Mouse (Mus musculus): ENCODE measurements around the gene Ublcp1. TPM values are rescaled to one million over a fixed set of nuclear protein-coding genes. Genes with fewer than 3 reads are reported as not detected.

Gene Ublcp1
- 10 to 100 TPM; 47.9 to 53.0 (median 48.9) TPM for total RNA-seq (2022)

- DNase-seq (ENCODE audit: low spot score in 2 of 2), result peak; percentile 89 to 91
Observed at GRCm38 (mm10) chr11:44470432-44471336, at the start of gene Ublcp1. Ublcp1 (minus strand) TSS chr11:44470498.

DNA sequence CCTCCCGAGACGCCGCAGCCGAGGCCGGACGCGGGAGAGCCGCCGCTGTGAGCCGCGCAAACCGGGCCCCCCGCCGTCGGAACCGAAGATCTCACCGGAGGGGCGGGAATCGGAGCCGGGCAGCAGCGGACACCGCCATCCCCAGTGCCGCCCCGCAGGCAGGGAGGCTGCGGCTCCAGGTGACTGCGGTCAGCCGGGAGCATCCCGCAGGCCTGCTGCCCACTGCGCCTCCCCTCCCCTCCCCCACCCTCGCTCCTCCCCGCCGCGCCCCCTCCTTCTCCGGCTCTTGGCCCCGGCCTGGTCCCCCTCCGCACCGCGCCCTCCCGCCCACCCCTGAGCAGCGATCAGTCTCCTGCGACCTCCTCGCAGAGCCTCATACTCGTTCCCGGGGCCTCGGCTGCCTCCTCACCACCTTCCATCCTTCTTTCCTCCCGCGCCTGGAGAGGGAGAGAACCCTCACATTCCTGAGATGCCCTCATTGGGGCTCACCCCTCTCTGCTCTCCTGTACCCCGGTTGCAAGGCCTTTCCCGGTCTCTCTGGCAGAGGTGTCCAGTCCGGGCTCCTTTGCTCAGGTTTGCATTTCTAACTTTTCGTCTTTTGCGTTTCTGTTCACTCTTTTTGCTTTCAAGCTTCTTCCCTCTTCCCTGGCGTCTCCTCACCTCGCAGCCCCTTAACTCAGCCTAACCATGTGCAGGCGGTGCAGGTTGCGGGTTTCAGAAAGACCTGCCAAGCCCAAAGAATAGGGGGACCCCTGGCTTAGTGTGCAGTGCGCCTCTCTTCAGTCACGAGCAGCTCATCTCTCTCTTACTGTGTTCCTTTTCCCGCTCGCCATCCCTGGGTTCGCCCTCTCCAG is 49.0 kb upstream of the Ublcp1 start:
- no peak for DNase-seq (ENCODE audit: low spot score in 2 of 2)

DNA sequence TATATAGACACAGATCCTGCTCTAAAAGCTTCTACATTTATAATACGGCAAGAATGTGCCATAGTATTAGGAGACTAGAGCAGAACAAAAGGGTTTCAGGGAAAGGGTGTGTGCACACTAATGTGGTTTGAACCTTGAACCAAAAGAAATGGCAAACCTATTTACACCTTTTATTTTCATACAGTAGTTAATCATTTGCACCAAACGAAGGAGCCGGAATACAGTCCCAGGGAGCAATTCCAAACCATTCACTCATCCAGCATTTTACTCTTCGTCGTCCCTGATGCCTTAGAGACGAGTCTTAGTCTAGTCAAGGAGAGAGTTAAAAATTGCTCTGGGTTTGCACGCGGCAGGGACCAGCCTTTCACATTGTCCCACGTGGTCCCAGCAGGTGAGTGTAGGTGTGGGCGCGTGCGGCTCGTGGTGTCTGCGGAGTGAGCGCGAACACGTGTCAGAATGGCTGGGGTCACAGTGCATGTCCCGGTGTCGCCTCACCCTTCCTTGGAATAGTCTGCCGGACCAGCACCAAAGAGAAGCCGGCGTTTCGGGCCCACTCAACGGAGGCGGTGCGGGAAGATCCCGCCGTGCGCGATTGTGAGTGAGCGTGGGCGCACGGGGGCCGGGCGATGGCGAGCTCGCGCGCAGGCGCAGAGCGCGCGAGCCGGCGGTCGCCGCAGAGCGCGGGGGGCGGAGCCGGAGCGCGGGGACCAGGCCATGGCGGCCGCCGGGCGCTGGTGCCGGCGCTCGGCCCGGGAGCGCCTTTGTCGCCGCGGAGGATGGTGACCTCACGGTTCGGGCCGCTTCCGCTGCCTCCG is 48.2 kb upstream of the Ublcp1 start, which contains the start of gene Rnf145:
TSS of gene Rnf145 (plus strand) at position 684 of the 815 bp plus-strand sequence.
- DNase-seq (ENCODE audit: low spot score in 2 of 2), result peak; percentile 66 to 78

GRCm38 (mm10) chr11:44517561-44518280 is 47.4 kb upstream of the Ublcp1 start:
- no peak for DNase-seq (ENCODE audit: low spot score in 2 of 2)

- no peak for DNase-seq (ENCODE audit: low spot score in 2 of 2)
Observed at GRCm38 (mm10) chr11:44516362-44516761, 46.1 kb upstream of the Ublcp1 start.

GRCm38 (mm10) chr11:44514666-44515065 is 44.4 kb upstream of the Ublcp1 start:
- DNase-seq (ENCODE audit: low spot score in 2 of 2), result no peak

GRCm38 (mm10) chr11:44513026-44513422 is 42.7 kb upstream of the Ublcp1 start:
- no peak for DNase-seq (ENCODE audit: low spot score in 2 of 2)

- peak in 1 of 2 experiments; percentile 38 for DNase-seq (ENCODE audit: low spot score in 2 of 2)
Observed at GRCm38 (mm10) chr11:44512044-44513025, 42.0 kb upstream of the Ublcp1 start.

DNA sequence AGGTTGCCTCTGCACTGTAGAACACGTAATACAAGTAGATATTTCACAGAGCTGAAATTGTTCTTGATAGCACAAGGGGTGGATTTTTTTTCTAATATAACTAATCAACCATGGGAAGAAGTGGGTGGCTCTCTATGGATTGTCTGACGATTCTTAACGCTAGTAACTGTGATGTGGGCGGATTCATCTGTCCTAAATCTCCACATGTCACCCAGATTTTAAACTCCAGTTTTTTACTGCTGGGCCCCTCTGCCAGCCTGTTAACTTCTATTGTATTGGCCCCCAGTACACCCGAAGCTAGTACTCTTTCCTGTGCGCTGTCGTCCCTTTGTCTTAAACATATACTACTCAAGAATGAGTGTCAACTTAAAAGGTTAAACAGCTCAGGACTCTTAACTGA is 40.1 kb upstream of the Ublcp1 start:
- DNase-seq (ENCODE audit: low spot score in 2 of 2), result peak; percentile 50 to 51

- DNase-seq (ENCODE audit: low spot score in 2 of 2), result no peak
Observed at GRCm38 (mm10) chr11:44509906-44510305, 39.6 kb upstream of the Ublcp1 start.

GRCm38 (mm10) chr11:44508876-44509275 is 38.6 kb upstream of the Ublcp1 start:
- no peak for DNase-seq (ENCODE audit: low spot score in 2 of 2)

DNA sequence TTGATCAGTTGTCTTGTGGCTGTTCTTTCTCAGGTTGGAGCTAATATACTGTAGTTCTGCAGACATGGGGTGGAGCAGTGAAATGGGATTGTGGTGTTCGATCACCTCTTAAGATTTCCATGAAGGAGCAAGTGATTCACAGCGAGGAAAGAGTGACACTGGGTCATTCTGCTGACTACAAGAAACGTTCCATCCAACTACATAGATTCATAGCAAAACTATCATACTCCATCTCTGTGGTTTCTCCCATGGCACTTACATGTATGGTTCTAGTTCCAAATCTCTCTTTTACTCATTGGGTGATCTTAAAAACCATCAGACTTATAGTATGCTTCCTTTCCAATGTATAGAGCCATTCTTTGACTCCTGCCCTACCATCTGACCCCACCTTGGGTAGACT is 34.5 kb upstream of the Ublcp1 start:
- DNase-seq (ENCODE audit: low spot score in 2 of 2), result no peak

DNA sequence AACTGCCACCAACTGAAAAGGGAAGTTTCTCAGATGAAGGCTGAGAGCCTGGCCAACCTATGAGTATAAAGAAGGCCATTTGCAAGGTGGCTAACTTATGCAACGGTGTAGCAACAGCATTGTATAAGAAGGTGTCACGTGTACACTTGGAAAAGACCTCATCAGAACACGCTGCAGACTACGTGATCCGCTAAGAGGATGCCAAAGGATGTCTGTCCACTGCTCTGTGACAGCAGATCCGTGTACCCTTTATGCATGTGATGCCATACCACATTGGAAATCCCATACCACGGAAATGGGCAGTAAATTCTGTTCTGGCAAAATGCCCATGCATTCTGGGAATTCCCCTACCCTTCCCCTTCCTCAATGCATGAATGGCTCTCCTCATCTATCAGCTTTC is 33.8 kb upstream of the Ublcp1 start:
- DNase-seq (ENCODE audit: low spot score in 2 of 2), result no peak

DNA sequence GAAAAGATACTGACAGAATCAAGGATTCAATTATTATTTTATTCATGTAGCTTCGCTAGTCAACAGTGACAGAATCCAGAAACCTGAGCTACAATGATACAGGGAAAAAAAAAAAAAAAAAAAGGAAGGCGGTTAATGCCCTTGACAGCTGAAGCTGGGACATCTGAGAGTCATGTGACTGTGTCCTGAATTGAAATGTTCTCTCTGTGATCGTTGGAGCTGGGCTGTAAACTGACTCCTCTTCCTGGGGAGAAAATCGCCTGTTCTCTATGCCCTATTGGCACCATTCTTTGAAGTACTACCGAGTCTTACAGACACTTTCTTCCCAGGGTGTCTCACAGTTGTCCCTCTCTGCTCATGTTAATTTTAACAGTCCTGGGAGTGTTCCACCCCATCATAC is 32.6 kb upstream of the Ublcp1 start:
- no peak for DNase-seq (ENCODE audit: low spot score in 2 of 2)

GRCm38 (mm10) chr11:44501477-44501876 is 31.2 kb upstream of the Ublcp1 start:
- DNase-seq (ENCODE audit: low spot score in 2 of 2), result no peak

GRCm38 (mm10) chr11:44500966-44501365 is 30.7 kb upstream of the Ublcp1 start:
- DNase-seq (ENCODE audit: low spot score in 2 of 2), result no peak

DNA sequence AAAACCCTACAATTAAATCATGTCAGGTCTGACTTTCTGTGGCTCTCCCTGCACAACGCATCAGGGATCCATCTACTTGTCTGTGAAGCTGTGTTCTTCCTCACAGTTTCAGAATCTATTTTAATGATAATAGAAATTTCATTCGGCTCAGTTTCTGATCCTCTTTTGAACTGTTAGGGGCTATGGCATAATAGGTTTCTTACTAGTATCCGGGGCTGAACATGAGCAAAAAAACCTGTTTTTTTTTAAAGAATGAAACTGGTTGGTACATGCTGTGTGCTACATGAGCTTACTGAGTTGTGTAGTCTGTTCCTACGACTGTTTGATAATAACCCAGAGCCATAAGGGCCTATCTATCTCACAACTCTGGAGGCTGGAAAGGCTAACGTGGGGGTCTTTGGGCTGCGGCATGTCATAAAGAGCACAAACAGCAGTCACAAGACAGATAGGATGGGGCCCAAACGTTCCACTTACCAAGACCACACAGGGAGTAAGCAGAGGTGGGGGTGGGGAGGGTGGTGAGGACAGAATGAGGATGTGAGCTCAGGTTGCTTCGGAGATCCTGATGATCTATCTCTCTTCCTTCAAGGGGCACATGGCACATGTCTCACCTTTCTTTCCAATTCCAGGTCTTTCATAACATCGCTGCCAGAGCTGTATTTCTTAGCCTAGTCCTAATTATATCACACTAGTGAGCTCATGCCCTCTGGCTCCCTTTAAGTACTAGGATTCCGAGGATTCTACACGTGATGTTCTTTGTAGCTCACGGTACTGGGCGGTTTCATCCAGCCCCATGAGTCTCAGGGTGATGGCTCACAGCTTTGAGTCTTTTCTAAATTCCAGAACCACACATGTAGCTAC is 28.3 kb upstream of the Ublcp1 start:
- no peak for DNase-seq (ENCODE audit: low spot score in 2 of 2)

GRCm38 (mm10) chr11:44496217-44496616 is 25.9 kb upstream of the Ublcp1 start:
- no peak for DNase-seq (ENCODE audit: low spot score in 2 of 2)

All from layer of hippocampus, adult 8-10 months (tissue).